Mouse (Mus musculus): ENCODE data around the gene Foxf2. TPM values are rescaled to one million over a fixed set of nuclear protein-coding genes. Genes with fewer than 3 reads are reported as not detected.

The Foxf2 gene
- total RNA-seq, 4 experiments from 2014 or later: 0.16 to 0.19 TPM; not detected in 2

Small RNA genes within 50 kb of the gene (microRNA-seq; reads per million reads assigned to microRNA genes)
- not detected for gene Gm27516

Other genes with a start within 250 kb of the Foxf2 start
- gene Foxq1, start 69.7 kb upstream of the Foxf2 start, total RNA-seq (2022): under 1 TPM; 0.13 to 0.44 (median 0.31) TPM
- gene A530084C06Rik, start 66.5 kb upstream of the Foxf2 start, total RNA-seq (2022): under 1 TPM in 1 of 4 experiments, not detected in 3; 0.09 TPM
- gene Foxc1, start 180.8 kb downstream of the Foxf2 start, total RNA-seq (2022): 1 to 10 TPM; 4.4 to 6.1 (median 4.9) TPM

Measured in heart, adult 8-10 months (tissue).